Mouse (Mus musculus): ENCODE results near the gene Tas2r126.

The Tas2r126 gene

DNA sequence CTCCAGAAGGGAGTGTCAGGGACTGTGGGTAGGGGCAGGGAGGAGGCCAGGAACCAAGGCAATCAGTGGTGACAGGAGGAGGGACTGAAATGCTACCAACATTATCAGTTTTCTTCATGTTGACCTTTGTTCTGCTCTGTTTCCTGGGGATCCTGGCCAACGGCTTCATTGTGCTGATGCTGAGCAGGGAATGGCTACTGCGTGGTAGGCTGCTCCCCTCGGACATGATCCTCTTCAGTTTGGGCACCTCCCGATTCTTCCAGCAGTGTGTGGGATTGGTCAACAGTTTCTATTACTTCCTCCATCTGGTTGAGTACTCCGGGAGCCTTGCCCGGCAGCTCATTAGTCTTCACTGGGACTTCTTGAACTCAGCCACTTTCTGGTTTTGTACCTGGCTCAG is at the start of gene Tas2r126:
Tas2r126 (plus strand) TSS at position 90 of the 400 bp plus-strand sequence.
- in situ Hi-C loops (cut with MboI; ENCODE audit: low pct_unique_long_range_greater_than_20kb in 1 of 2, low sequenced_read_pairs in 2 of 2, unreplicated experiment in 1 of 2): no loop called here

DNA sequence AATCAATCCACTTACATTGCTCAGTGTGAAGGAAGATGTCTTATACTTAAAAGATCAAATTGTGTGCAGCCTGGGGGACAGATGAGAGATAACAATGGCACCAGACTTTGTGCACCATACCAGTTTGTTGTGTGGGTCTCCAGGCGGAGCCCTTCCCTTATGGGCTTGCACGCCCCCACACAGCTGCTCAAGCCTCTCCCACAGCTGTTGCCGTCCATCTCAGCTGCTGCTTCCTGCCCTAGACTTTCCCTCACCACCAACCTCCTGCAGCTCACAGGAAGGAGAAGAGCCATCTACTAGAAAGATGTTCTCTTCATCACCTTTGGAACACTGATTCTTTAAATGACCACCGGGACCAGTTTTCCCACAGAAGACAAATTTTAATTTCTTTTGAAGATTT is 48.7 kb upstream of the Tas2r126 start:
- in situ Hi-C loops (cut with MboI; ENCODE audit: low pct_unique_long_range_greater_than_20kb in 1 of 2, low sequenced_read_pairs in 2 of 2, unreplicated experiment in 1 of 2): no loop called here

DNA sequence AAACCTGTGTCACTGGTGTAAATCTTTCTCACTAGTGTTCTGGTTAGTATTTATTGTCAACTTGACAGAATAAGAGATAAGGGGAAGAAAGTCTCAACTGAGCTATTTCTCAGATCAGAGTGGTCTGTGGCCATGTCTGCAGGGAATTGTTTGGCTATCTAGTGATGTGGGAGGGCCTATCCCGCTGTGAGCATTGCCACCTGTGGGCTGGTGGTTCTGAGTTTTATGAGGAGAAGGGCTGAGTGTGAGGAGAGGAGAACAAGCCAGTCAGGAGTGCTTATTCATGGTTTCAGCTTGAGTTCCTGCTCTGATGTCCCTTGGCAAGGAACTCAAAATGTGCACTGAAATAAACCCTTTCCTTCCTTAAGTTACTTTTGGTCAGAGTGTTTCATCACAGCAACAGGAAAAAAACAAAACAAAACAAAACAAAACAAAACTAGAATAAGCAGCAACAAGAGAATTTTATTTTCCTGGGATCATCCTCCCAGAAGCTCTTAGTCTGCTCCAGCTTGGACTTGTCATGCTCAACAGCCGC is 42.5 kb upstream of the Tas2r126 start:
- in situ Hi-C loops (cut with MboI; ENCODE audit: low pct_unique_long_range_greater_than_20kb in 1 of 2, low sequenced_read_pairs in 2 of 2, unreplicated experiment in 1 of 2): no loop called here

DNA sequence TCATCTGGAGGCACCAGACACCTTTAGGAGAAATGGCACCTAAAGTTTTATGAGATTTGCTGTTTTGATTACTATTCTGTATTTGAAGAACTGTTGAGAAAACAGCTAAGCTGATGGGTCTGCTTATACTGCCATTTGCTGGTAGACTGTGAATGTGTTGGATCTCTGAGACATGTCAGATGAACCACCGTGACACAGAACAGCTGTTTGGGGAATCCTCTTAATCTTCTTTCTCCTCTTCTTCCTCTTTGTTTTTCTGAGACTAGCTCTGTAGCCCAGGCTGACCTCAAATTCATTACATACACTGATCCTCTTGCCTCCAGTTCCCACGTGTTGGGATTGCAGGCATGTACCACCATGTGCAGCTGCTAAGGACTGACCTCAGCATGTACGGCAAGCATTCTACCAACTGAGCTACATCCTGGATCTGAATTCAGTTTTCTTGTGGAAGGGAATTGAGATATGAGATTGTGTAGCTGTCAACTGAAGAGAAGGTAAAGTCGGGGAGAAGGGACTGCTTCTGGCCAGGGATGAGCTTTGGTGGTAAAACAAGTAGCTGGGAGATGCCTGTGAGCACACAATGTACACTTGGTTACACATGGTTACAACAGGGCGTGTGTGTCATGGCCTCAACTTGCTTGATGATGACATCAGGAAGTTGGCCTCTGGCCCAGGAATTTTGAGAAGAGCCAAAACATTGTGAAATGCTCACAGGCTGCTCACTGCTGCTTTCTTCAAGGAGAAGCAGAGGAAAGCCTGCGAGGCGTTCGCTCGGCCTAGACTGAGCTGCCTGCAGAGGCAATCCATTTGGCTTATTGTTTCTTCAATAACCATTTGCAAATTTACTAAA is 38.1 kb upstream of the Tas2r126 start:
- in situ Hi-C loops (cut with MboI; ENCODE audit: low pct_unique_long_range_greater_than_20kb in 1 of 2, low sequenced_read_pairs in 2 of 2, unreplicated experiment in 1 of 2): no loop called here

DNA sequence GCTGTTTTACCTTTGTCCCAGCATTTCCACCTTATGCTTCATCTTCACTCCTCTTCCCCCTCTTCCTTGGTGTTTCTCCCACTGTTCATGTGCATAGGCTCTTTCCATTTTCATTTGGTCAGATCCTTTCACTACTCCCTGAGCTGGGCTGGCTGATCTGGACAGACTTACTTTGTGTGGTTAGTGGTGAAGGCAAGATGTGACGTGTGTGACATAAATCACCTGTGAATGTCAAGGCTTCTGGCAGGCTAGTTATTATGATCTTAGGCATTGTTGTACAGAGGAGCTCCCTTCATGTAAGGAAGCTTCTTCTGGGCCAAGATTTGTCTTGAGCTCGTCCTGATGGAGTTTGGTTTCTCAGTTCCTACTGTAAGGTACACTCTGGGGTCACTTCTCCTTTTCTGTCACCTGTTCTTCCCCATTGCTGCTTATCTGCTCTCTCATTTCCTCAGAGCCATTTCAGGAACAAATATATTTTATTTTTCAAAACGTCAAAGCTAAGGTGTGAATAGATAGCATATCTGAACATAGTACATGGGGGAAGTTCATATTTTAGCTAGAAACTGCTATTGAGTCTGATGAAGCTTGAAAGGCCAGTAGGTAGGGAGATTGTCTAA is 37.2 kb upstream of the Tas2r126 start:
- in situ Hi-C loops (cut with MboI; ENCODE audit: low pct_unique_long_range_greater_than_20kb in 1 of 2, low sequenced_read_pairs in 2 of 2, unreplicated experiment in 1 of 2): no loop called here

DNA sequence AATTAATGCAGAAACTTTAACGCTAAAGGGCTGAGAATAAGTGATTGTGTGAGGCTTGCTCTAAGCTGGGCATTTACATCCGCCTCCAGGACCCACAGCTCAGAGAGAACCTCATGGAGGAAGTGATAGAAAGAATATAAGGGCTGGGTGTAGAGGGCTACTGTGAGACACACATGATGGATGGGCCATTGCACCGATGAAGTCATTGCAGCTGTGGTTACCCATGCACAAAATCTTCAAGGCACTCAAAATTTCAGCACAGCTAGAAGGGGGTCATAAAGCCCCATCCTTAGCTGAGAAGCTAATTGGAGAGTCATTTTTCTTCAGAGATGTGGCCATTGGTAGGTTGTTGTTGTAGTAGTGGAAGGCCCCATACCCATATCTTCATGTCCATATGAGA is 36.0 kb upstream of the Tas2r126 start:
- in situ Hi-C loops (cut with MboI; ENCODE audit: low pct_unique_long_range_greater_than_20kb in 1 of 2, low sequenced_read_pairs in 2 of 2, unreplicated experiment in 1 of 2): no loop called here

DNA sequence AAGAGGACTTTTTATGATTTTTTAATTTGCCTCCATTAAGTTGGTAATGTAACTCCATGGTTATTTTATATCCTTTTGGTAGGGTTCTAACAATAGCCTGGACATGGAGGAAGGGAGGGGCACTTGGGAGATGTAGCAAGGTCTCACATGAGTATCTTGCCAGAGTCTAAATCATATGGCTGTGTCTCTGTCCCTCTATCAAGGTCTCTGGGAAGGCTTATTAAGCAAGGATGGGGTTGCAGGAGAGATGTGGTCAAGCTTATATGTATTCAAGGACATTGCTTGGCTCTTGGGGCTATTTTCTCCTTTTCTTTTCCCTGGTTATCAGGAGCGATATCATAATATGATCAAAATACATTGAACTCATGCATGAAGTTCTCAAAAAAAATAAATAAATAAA is 35.3 kb upstream of the Tas2r126 start:
- in situ Hi-C loops (cut with MboI; ENCODE audit: low pct_unique_long_range_greater_than_20kb in 1 of 2, low sequenced_read_pairs in 2 of 2, unreplicated experiment in 1 of 2): no loop called here

DNA sequence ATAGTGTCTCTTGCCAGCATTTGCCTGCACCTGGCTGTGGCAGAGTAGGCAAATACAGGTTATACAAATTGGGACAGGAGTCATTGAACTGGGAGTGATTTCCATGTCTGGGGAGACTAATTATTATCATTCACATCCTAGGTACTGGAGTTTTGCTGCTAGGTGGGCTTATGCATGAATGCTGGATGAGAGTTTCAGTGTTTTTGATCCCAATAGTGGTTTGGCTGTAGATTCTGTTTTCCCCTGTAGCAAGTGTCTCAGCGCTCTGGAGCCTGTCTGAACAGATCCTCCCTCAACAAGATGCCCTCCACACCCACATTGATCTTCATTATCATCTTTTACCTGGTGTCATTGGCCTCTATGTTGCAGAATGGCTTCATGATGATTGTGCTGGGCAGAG is 34.4 kb upstream of the Tas2r126 start, which contains the start of gene Tas2r143:
Tas2r143 (plus strand) TSS at position 301 of the 400 bp plus-strand sequence.
- in situ Hi-C loops (cut with MboI; ENCODE audit: low pct_unique_long_range_greater_than_20kb in 1 of 2, low sequenced_read_pairs in 2 of 2, unreplicated experiment in 1 of 2): no loop called here

DNA sequence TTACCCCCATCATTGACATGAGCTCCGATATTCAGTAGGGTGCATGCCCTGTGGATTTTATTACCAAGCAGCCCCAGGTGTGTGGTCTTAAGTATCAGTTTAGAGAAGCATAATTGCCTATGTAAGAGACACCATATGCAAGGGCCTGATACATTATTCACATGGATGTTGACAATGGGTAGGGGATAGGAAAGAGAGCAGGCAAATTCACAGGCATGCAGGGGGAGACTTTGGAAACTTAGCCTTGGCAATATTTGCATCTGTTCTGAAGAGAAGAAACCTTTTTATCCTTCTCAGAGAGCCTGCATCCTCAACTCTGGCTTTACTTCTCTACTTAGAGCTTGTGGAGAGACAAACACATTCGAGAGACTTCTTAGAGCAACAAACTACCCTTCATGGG is 29.2 kb upstream of the Tas2r126 start, which contains the start of gene Tas2r135:
Tas2r135 (plus strand) TSS at position 301 of the 400 bp plus-strand sequence.
- in situ Hi-C loops (cut with MboI; ENCODE audit: low pct_unique_long_range_greater_than_20kb in 1 of 2, low sequenced_read_pairs in 2 of 2, unreplicated experiment in 1 of 2): no loop called here

DNA sequence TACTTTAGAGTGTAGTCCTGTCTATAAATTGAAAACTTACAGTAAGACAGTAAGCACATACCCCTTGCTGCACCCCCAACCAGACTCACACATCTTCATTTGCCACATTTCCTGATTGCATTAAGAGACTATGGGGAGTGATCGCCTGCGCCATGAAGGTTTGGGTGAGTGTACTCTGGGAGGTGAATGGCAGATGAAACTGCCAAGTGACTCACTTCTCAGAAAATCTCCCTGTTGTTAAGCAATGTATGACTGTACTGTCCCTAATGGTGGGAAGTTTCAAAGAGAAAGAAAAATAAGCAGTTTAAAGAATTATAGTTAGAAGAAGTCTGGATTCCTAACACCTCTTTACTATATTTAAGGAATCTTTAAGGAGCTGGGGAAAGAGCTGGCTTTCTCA is 14.9 kb upstream of the Tas2r126 start:
- in situ Hi-C loops (cut with MboI; ENCODE audit: low pct_unique_long_range_greater_than_20kb in 1 of 2, low sequenced_read_pairs in 2 of 2, unreplicated experiment in 1 of 2): no loop called here

DNA sequence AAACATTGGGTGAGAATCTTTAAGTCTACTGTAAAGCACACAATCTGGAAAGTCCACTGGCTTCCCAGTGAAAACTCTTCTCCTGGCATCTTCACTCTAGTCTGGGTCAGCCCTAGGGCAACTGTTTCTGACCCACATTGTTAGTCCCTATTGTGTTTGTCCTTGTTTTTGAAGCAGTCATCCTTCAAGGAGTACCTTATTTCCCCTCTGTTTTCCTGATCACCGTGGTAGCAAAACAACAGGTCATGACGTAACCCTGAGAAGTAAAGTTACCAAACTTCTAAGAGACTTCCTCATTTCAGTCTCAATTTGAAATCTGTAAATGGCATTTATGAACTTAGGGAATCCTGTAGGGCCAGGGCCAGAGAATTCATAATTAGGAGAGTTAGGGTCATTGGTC is 12.9 kb upstream of the Tas2r126 start:
- in situ Hi-C loops (cut with MboI; ENCODE audit: low pct_unique_long_range_greater_than_20kb in 1 of 2, low sequenced_read_pairs in 2 of 2, unreplicated experiment in 1 of 2): no loop called here

DNA sequence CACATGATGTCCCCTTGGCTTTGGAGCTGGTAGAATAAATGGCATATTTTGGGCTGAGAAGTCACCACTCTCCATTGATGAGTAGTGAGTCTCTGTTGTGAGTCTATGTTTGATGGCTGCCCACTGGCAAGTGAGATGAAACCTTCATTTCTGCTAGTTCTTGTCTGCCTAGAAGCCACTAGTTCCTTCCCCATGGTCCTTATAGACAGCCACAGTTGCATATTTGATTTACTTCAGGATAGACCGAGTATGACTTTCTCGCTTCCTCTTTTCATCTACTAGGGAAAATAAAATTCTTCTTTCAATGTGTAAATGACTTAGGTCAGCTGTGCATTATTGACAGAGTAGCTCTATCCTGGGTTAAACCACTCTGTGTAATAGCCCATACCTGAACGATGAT is 9.9 kb upstream of the Tas2r126 start:
- in situ Hi-C loops (cut with MboI; ENCODE audit: low pct_unique_long_range_greater_than_20kb in 1 of 2, low sequenced_read_pairs in 2 of 2, unreplicated experiment in 1 of 2): no loop called here

DNA sequence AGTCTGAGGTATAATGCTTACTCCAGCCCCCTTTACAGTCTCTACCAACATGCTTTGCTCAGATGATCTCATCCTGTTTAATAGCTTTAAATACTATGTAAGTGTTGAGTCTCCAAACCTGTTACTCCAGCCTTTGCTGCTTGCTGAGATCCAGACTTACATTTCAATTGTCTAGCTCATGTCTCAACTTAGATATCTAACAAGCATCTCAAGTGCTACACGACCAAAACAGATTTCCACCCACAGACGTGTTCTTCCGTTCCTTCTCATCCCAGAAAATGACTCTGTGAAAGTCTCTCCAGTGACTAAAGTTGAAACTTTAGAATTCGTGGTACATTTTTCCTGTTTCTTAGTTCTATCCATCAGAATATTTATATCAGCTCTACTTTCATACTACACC is 8.0 kb upstream of the Tas2r126 start:
- in situ Hi-C loops (cut with MboI; ENCODE audit: low pct_unique_long_range_greater_than_20kb in 1 of 2, low sequenced_read_pairs in 2 of 2, unreplicated experiment in 1 of 2): no loop called here

DNA sequence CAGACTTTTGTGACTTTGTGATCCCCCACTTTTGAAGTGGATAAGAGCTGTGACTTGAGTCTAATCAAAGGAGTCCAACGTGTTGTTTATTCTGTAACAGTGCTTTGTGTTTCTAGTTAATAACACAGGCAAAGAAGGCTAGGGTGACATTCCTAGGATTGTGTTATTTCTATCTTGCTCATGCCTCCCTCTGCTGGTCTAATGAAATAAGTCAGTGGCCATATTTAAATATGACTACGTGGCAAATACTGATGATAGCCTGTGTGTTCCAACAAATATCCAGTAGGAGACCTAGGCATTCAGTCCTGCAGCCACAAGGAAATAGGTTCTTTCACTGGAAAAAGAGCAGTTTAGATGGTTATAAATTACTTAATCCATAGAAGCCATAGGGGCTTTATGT is 781 bp upstream of the Tas2r126 start:
- in situ Hi-C loops (cut with MboI; ENCODE audit: low pct_unique_long_range_greater_than_20kb in 1 of 2, low sequenced_read_pairs in 2 of 2, unreplicated experiment in 1 of 2): no loop called here

DNA sequence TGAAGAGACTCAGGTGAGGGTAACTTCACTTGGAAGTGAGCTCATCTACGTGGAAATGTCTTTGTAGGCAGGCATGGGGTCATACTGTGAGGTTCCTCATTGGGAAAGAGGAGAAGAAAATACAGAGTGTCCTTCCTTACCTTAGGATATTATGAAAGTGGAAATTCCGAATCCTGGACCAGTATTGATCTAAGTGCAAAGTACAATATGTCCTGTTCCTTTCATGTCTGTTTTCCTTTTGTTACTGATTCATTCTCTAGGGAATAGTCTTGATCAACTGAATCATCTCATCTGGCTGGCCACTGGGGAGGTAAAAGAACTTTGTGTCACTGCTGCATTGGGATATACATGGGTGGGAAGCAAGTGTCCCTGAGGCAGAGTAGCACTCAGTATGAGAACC is 1.2 kb downstream of the Tas2r126 start:
- in situ Hi-C loops (cut with MboI; ENCODE audit: low pct_unique_long_range_greater_than_20kb in 1 of 2, low sequenced_read_pairs in 2 of 2, unreplicated experiment in 1 of 2): no loop called here

DNA sequence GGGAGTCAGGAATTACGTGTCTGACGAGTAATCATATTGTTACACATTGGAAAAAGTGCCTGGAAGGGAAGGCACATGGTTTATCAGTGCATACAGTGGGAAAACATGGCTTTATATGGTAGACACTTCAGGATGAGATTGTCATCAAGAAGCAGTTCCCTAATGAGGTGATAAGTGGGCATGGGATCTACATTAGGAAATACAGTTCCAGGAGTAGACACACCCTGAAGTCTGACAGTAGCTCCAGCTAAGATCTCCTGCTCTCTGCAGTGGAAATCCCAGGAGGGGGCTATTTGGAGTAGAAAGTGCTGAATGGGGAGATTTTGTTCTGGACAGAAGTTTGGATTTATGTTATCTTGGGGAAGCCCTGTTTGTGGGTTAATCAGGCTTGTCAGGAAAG is 7.1 kb downstream of the Tas2r126 start:
- in situ Hi-C loops (cut with MboI; ENCODE audit: low pct_unique_long_range_greater_than_20kb in 1 of 2, low sequenced_read_pairs in 2 of 2, unreplicated experiment in 1 of 2): no loop called here

DNA sequence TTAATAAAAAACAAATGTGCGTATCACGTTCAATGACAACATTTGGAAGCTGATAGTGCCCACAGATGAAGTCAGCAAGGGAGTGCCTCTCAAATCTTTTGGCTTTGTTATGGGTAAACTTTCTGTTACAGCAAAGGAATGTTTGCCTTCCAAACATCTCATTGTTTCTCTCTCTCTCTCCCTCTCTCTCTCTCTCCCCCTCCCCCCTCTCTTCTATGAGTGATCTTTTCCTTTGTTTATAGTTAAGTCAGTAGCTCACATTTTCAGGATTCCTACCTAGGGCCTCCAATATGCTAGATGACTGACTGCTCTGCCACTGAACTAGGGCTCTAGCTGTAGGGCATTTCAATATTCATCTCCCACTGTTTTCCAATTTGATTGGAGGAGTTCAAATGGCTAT is 10.2 kb downstream of the Tas2r126 start:
- in situ Hi-C loops (cut with MboI; ENCODE audit: low pct_unique_long_range_greater_than_20kb in 1 of 2, low sequenced_read_pairs in 2 of 2, unreplicated experiment in 1 of 2): no loop called here

DNA sequence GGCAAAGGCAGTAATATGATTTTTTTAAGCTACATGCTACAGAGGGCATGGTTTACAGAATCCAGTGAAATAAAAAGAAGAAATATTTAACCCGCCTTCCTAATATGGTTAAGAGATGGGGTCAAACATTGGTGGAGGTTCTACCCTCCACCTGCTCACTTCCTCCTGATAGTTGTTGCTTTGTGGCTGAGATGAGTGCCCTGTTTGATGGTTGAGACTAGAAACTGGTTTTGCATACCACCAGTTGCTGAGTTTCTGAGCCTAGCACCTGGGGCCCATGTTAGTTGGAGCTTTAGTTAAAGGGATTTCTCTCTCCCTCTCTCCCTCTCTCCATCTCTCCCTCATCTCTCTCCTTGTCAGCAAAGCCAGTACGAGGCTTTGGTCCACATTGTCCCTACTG is 13.0 kb downstream of the Tas2r126 start:
- in situ Hi-C loops (cut with MboI; ENCODE audit: low pct_unique_long_range_greater_than_20kb in 1 of 2, low sequenced_read_pairs in 2 of 2, unreplicated experiment in 1 of 2): no loop called here

DNA sequence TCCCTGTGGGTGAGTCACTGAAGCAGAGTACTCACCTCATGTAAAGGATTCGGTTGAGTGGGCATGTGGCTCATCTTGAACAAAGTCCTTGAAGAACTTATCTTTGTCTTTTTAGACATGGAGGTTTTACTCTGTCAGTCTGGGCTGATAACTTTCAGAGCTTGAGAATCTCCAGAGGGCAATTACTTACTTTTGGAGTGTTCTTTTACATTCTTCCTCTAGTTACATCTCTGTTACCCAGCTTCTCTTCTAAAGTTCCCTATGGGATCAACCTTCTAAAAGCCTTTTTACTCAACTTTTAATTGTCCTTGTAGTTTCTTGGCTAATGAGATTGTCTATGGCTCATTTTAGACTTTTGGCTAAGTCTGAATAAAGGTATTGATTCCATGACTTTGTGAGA is 30.8 kb downstream of the Tas2r126 start, which contains the start of gene Olfr458:
Olfr458 (minus strand) TSS at position 101 of the 400 bp plus-strand sequence.
- in situ Hi-C loops (cut with MboI; ENCODE audit: low pct_unique_long_range_greater_than_20kb in 1 of 2, low sequenced_read_pairs in 2 of 2, unreplicated experiment in 1 of 2): no loop called here

DNA sequence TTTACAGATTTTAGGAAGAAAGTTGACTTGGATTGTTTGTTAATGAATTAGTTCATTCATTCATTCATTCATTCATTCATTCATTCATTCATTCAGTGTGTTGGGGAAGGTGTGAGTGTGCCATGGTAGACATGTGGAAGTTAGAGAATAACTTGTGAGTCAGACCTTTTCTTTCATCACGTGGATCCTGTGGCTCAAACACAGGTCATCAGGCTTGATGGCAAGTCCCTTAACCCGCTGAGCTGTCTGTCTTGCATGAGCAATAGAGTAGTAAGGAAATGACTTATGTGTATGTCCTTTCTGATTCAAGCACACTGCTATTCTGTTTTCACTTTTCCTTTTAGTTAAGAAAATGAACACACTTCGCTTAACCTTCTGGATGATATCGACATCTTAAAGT is 36.2 kb downstream of the Tas2r126 start:
- in situ Hi-C loops (cut with MboI; ENCODE audit: low pct_unique_long_range_greater_than_20kb in 1 of 2, low sequenced_read_pairs in 2 of 2, unreplicated experiment in 1 of 2): no loop called here
